Mouse (Mus musculus): ENCODE measurements around the gene Dmbt1. TPM values are rescaled to one million over a fixed set of nuclear protein-coding genes. Genes with fewer than 3 reads are reported as not detected.

The Dmbt1 gene
- not detected in 2 replicates for total RNA-seq (2012; rRNA removed)
- not detected for polyA plus RNA-seq (2012; ENCODE audit: insufficient read depth in 1 of 2, insufficient read length in 2 of 2, low read depth in 1 of 2, low replicate concordance in 2 of 2, missing spikeins in 1 of 2)

- Histone ChIP-seq H3K9me3 (replicated peaks; ENCODE audit: insufficient read depth, low read length) (no peaks in the 10 kb centered on the region), H3K27me3 (ENCODE audit: control insufficient read depth in 1 of 2, insufficient read depth in 2 of 2, low read length in 2 of 2) (no peaks in the 10 kb centered on the region), H3K4me3 (ENCODE audit: control insufficient read depth in 1 of 2, insufficient read depth in 1 of 2, low read depth in 2 of 2, low read length in 2 of 2) (no peak within 1 kb of the TSS), H3K27ac (ENCODE audit: control insufficient read depth, low read depth, low read length) (no peak within 1 kb of the TSS), H3K79me2 (ENCODE audit: control insufficient read depth, insufficient read depth, low read length, poor library complexity) (no peaks in the 10 kb centered on the region), H3K36me3 (ENCODE audit: control insufficient read depth in 1 of 2, insufficient read depth in 2 of 2, low read length in 2 of 2) (no peaks in the 10 kb centered on the region), H3K9ac (ENCODE audit: control insufficient read depth, low read depth, low read length, poor library complexity, severe bottlenecking) (no peak within 1 kb of the TSS), H3K4me1 (ENCODE audit: control insufficient read depth in 1 of 2, insufficient read depth in 2 of 2, low read length in 2 of 2) (no peaks in the 10 kb centered on the region)
- TF ChIP-seq POLR2A (IDR thresholded peaks at IDR 0.05; ENCODE audit: control insufficient read depth in 1 of 2, insufficient read depth in 1 of 2, low read depth in 1 of 2, low read length in 2 of 2, poor library complexity in 1 of 2) (no peak), MYB (IDR thresholded peaks at IDR 0.05; ENCODE audit: low read depth, low read length) (no peak), MEF2A (IDR thresholded peaks at IDR 0.05; ENCODE audit: extremely low read depth, insufficient replicate concordance, low read depth, low read length, poor library complexity, severe bottlenecking) (no peak), CTCF (IDR thresholded peaks at IDR 0.05 in 2 of 3, conservative IDR thresholded peaks at IDR 0.05 in 1 of 3; ENCODE audit: control insufficient read depth in 1 of 3, insufficient read depth in 1 of 3, low read depth in 2 of 3, low read length in 3 of 3, poor library complexity in 1 of 3, severe bottlenecking in 1 of 3) (no peak), NELFE (IDR thresholded peaks at IDR 0.05; ENCODE audit: low read depth, low read length) (no peak), SMC3 (IDR thresholded peaks at IDR 0.05; ENCODE audit: low read depth, low read length) (no peak), TBP (IDR thresholded peaks at IDR 0.05; ENCODE audit: low read depth, low read length) (no peak), SIN3A (IDR thresholded peaks at IDR 0.05; ENCODE audit: low read length) (no peak), EP300 (IDR thresholded peaks at IDR 0.05; ENCODE audit: low read depth in 1 of 2, low read length in 2 of 2) (no peak), TAL1 (IDR thresholded peaks at IDR 0.05; ENCODE audit: low read length) (no peak), ZC3H11A (IDR thresholded peaks at IDR 0.05; ENCODE audit: low read depth, low read length) (no peak), RAD21 (IDR thresholded peaks at IDR 0.05; ENCODE audit: low read depth, low read length) (no peak), E2F4 (IDR thresholded peaks at IDR 0.05; ENCODE audit: borderline replicate concordance, low read depth, low read length) (no peak)
- DNase-seq (ENCODE audit: low read depth, low spot score) = no peak
Measured at GRCm38 (mm10) chr7:131031755-131032154, at the start of gene Dmbt1. Gene Dmbt1, plus strand, starts transcription at chr7:131032053.

GRCm38 (mm10) chr7:130982371-130982770 lies 49.5 kb upstream of the Dmbt1 start:
- Histone ChIP-seq H3K79me2 (ENCODE audit: control insufficient read depth, insufficient read depth, low read length, poor library complexity) (no peaks in the 10 kb centered on the region), H3K27ac (ENCODE audit: control insufficient read depth, low read depth, low read length) (no peak overlapping the region), H3K9ac (ENCODE audit: control insufficient read depth, low read depth, low read length, poor library complexity, severe bottlenecking) (no peak overlapping the region), H3K4me1 (ENCODE audit: control insufficient read depth in 1 of 2, insufficient read depth in 2 of 2, low read length in 2 of 2) (no peaks in the 10 kb centered on the region), H3K36me3 (ENCODE audit: control insufficient read depth in 1 of 2, insufficient read depth in 2 of 2, low read length in 2 of 2) (no peaks in the 10 kb centered on the region), H3K4me3 (ENCODE audit: control insufficient read depth in 1 of 2, insufficient read depth in 1 of 2, low read depth in 2 of 2, low read length in 2 of 2) (no peak overlapping the region), H3K27me3 (ENCODE audit: control insufficient read depth in 1 of 2, insufficient read depth in 2 of 2, low read length in 2 of 2) (no peaks in the 10 kb centered on the region), H3K9me3 (replicated peaks; ENCODE audit: insufficient read depth, low read length) (no peaks in the 10 kb centered on the region)
- TF ChIP-seq ZMIZ1 (IDR thresholded peaks at IDR 0.05; ENCODE audit: low read depth, low read length) = no peak
- no peak for TF ChIP-seq JUND (IDR thresholded peaks at IDR 0.05; ENCODE audit: low read depth, low read length)
- no peak for DNase-seq (ENCODE audit: low read depth, low spot score)

- Histone ChIP-seq H3K79me2 (ENCODE audit: control insufficient read depth, insufficient read depth, low read length, poor library complexity) (no peaks in the 10 kb centered on the region), H3K36me3 (ENCODE audit: control insufficient read depth in 1 of 2, insufficient read depth in 2 of 2, low read length in 2 of 2) (no peaks in the 10 kb centered on the region), H3K4me1 (ENCODE audit: control insufficient read depth in 1 of 2, insufficient read depth in 2 of 2, low read length in 2 of 2) (no peaks in the 10 kb centered on the region), H3K9ac (ENCODE audit: control insufficient read depth, low read depth, low read length, poor library complexity, severe bottlenecking) (no peak overlapping the region), H3K4me3 (ENCODE audit: control insufficient read depth in 1 of 2, insufficient read depth in 1 of 2, low read depth in 2 of 2, low read length in 2 of 2) (no peak overlapping the region), H3K9me3 (replicated peaks; ENCODE audit: insufficient read depth, low read length) (no peaks in the 10 kb centered on the region), H3K27ac (ENCODE audit: control insufficient read depth, low read depth, low read length) (no peak overlapping the region), H3K27me3 (ENCODE audit: control insufficient read depth in 1 of 2, insufficient read depth in 2 of 2, low read length in 2 of 2) (no peaks in the 10 kb centered on the region)
- DNase-seq (ENCODE audit: low read depth, low spot score) = no peak
- no peak for TF ChIP-seq HCFC1 (IDR thresholded peaks at IDR 0.05; ENCODE audit: low read depth, low read length)
- no peak for TF ChIP-seq ZMIZ1 (IDR thresholded peaks at IDR 0.05; ENCODE audit: low read depth, low read length)
- TF ChIP-seq MAX (IDR thresholded peaks at IDR 0.05; ENCODE audit: low read length) = no peak
- TF ChIP-seq GATA1 (IDR thresholded peaks at IDR 0.05; ENCODE audit: low read depth, low read length) = no peak
- no peak for TF ChIP-seq TBP (IDR thresholded peaks at IDR 0.05; ENCODE audit: low read depth, low read length)
- no peak for TF ChIP-seq USF1 (IDR thresholded peaks at IDR 0.05; ENCODE audit: low read depth, low read length)
- TF ChIP-seq SIN3A (IDR thresholded peaks at IDR 0.05; ENCODE audit: low read length) = no peak
- no peak for TF ChIP-seq ETS1 (IDR thresholded peaks at IDR 0.05; ENCODE audit: low read depth, low read length)
- TF ChIP-seq E2F4 (IDR thresholded peaks at IDR 0.05; ENCODE audit: borderline replicate concordance, low read depth, low read length) = no peak
- no peak for TF ChIP-seq ZKSCAN1 (IDR thresholded peaks at IDR 0.05; ENCODE audit: low read depth, low read length)
- TF ChIP-seq CHD1 (IDR thresholded peaks at IDR 0.05; ENCODE audit: low read depth, low read length) = no peak
- no peak for TF ChIP-seq ZNF384 (IDR thresholded peaks at IDR 0.05; ENCODE audit: low read depth, low read length)
- TF ChIP-seq KAT2A (conservative IDR thresholded peaks at IDR 0.05; ENCODE audit: low read depth, low read length) = no peak
Measured at GRCm38 (mm10) chr7:130982881-130983280, 49.0 kb upstream of the Dmbt1 start.
